Mouse (Mus musculus) ES-CJ7 (cell line): ENCODE data around the gene Fxyd5.

ENCODE experiments used
- DNase-seq: peaks from one replicate; pipeline ENCODE4 v3.0.0; 2011; ENCODE audit warnings: low read depth, low spot score

Gene Fxyd5

GRCm38 (mm10) chr7:31041023-31041407, 1.3 kb downstream of the Fxyd5 start:
- no peak for DNase-seq

- no peak for DNase-seq
These were observed 1.8 kb downstream of the Fxyd5 start for GRCm38 (mm10) chr7:31040281-31041022.

GRCm38 (mm10) chr7:31039011-31039410, 3.3 kb downstream of the Fxyd5 start:
- peak; percentile 42 for DNase-seq

GRCm38 (mm10) chr7:31037675-31038074, 4.6 kb downstream of the Fxyd5 start:
- DNase-seq, result no peak

GRCm38 (mm10) chr7:31036917-31037316, 5.4 kb downstream of the Fxyd5 start:
- peak; percentile 51 for DNase-seq

GRCm38 (mm10) chr7:31035291-31035690, 7.0 kb downstream of the Fxyd5 start:
- no peak for DNase-seq

- peak; percentile 36 for DNase-seq
These were observed 7.5 kb downstream of the Fxyd5 start for GRCm38 (mm10) chr7:31034789-31035188.

- no peak for DNase-seq
These were observed 8.7 kb downstream of the Fxyd5 start for GRCm38 (mm10) chr7:31033409-31034165.

GRCm38 (mm10) chr7:31031731-31032130, 10.6 kb downstream of the Fxyd5 start:
- no peak for DNase-seq

GRCm38 (mm10) chr7:31030717-31031116, 11.6 kb downstream of the Fxyd5 start:
- peak; percentile 79 for DNase-seq

GRCm38 (mm10) chr7:31028609-31029008, 13.7 kb downstream of the Fxyd5 start:
- DNase-seq, result peak; percentile 73

- DNase-seq, result no peak
These were observed 25.0 kb downstream of the Fxyd5 start for GRCm38 (mm10) chr7:31017104-31017901.

GRCm38 (mm10) chr7:31012971-31013370, 29.3 kb downstream of the Fxyd5 start:
- DNase-seq, result no peak

GRCm38 (mm10) chr7:31008889-31009288, 33.4 kb downstream of the Fxyd5 start:
- no peak for DNase-seq

- DNase-seq, result no peak
These were observed 34.1 kb downstream of the Fxyd5 start for GRCm38 (mm10) chr7:31008175-31008574.

GRCm38 (mm10) chr7:31007775-31008174, 34.5 kb downstream of the Fxyd5 start:
- no peak for DNase-seq

GRCm38 (mm10) chr7:31002650-31003049, 39.6 kb downstream of the Fxyd5 start:
- DNase-seq, result no peak

GRCm38 (mm10) chr7:31000505-31001020, 41.7 kb downstream of the Fxyd5 start:
- no peak for DNase-seq

- DNase-seq, result peak; percentile 45
These were observed 45.8 kb downstream of the Fxyd5 start for GRCm38 (mm10) chr7:30996491-30996890.

- DNase-seq, result no peak
These were observed 48.3 kb downstream of the Fxyd5 start for GRCm38 (mm10) chr7:30993986-30994385.

GRCm38 (mm10) chr7:30992148-30992547, 50.1 kb downstream of the Fxyd5 start:
- DNase-seq, result no peak
